Comparison of ENCODE assay signal across 9 mouse cellular contexts in genomic region chr19:20393556-20394274, GRCm38 (mm10). TPM values are rescaled to one million over a fixed set of nuclear protein-coding genes. Genes with fewer than 3 reads are reported as not detected.
DNase-seq lines count a peak whose midpoint lies in the region; ATAC-seq and TF ChIP-seq lines count a peak whose summit lies in the region.
"Had no signal": no experiment of that assay in that cellular context is flagged by ENCODE, and none has a peak within 500 bp of the region (broad histone marks: within the 10 kb centered on the region; RNA-seq: fewer than 3 reads in every experiment).

No protein-coding gene starts in this region.

- no peak; the same call in 1 of the 2 replicates for TF ChIP-seq EP300 in CH12.LX (IDR thresholded peaks at IDR 0.05; ENCODE audit: low read length)

- H3K9me3 ChIP-seq in intestine, embryonic 15.5 days, result no peaks in the 10 kb centered on the region
- H3K9me3 ChIP-seq in intestine, postnatal 0 days (ENCODE audit: control insufficient read depth), result no peaks in the 10 kb centered on the region
- H3K9me3 ChIP-seq in CH12.LX (replicated peaks; ENCODE audit: low read length), result no peaks in the 10 kb centered on the region
- H3K9me3 ChIP-seq in forebrain, embryonic 16.5 days (ENCODE audit: control insufficient read depth, low read length), result no peaks in the 10 kb centered on the region
- H3K9me3 ChIP-seq in midbrain, postnatal 0 days (ENCODE audit: low read length), result no peaks in the 10 kb centered on the region
- H3K9me3 ChIP-seq in midbrain, embryonic 13.5 days, result 0 out of 2 replicates have a peak, but pooled peaks cover 3% of the 10 kb centered on the region

- 62% methylated on average over 6 of the region's 6 CpGs for WGBS in intestine, embryonic 15.5 days
- 67% methylated on average over 6 of the region's 6 CpGs for WGBS in intestine, postnatal 0 days
- 90% methylated on average over 6 of the region's 6 CpGs for WGBS in forebrain, embryonic 16.5 days
- WGBS in midbrain, postnatal 0 days, result 83% methylated on average over 6 of the region's 6 CpGs
- 90% methylated on average over 6 of the region's 6 CpGs for WGBS in midbrain, embryonic 13.5 days

- no peaks in the 10 kb centered on the region for H3K36me3 ChIP-seq in intestine, embryonic 15.5 days
- no peaks in the 10 kb centered on the region for H3K36me3 ChIP-seq in intestine, postnatal 0 days (ENCODE audit: control insufficient read depth, insufficient read depth)
- no peaks in the 10 kb centered on the region for H3K36me3 ChIP-seq in CH12.LX (replicated peaks in 1 of 2; ENCODE audit: control insufficient read depth in 1 of 2, insufficient read depth in 1 of 2, low read length in 1 of 2)
- no peaks in the 10 kb centered on the region for H3K36me3 ChIP-seq in forebrain, embryonic 16.5 days (ENCODE audit: control insufficient read depth, insufficient read depth)
- H3K36me3 ChIP-seq in midbrain, postnatal 0 days (ENCODE audit: insufficient read depth, low read length), result no peaks in the 10 kb centered on the region
- no peaks in the 10 kb centered on the region for H3K36me3 ChIP-seq in midbrain, embryonic 13.5 days

- no peaks in the 10 kb centered on the region for H3K79me2 ChIP-seq in CH12.LX (replicated peaks; ENCODE audit: control insufficient read depth, extremely low read depth, insufficient read depth, poor library complexity, severe bottlenecking)

- H3K4me3 ChIP-seq in intestine, embryonic 15.5 days (replicated peaks), result no peak overlapping the region
- no peak overlapping the region for H3K4me3 ChIP-seq in intestine, postnatal 0 days (ENCODE audit: low read depth, low read length)
- H3K4me3 ChIP-seq in CH12.LX (replicated peaks in 1 of 3; ENCODE audit: low read depth in 2 of 3, low read length in 2 of 3, poor library complexity in 1 of 3), result no peak overlapping the region
- H3K4me3 ChIP-seq in forebrain, embryonic 16.5 days (replicated peaks; ENCODE audit: low read length), result no peak overlapping the region
- H3K4me3 ChIP-seq in midbrain, postnatal 0 days (ENCODE audit: low read depth, low read length), result no peak overlapping the region
- no peak overlapping the region for H3K4me3 ChIP-seq in midbrain, embryonic 13.5 days (replicated peaks)

- H3K4me2 ChIP-seq in intestine, embryonic 15.5 days (replicated peaks), result no peak overlapping the region
- H3K4me2 ChIP-seq in intestine, postnatal 0 days (replicated peaks; ENCODE audit: low read depth), result no peak overlapping the region
- H3K4me2 ChIP-seq in CH12.LX (ENCODE audit: insufficient read depth, low read depth, poor library complexity, severe bottlenecking), result no peak overlapping the region
- no peak overlapping the region for H3K4me2 ChIP-seq in forebrain, embryonic 16.5 days (ENCODE audit: low read length)
- no peak overlapping the region for H3K4me2 ChIP-seq in midbrain, postnatal 0 days (ENCODE audit: low read depth, low read length, poor library complexity, severe bottlenecking)
- H3K4me2 ChIP-seq in midbrain, embryonic 13.5 days (replicated peaks), result no peak overlapping the region

- H3K27ac ChIP-seq in intestine, embryonic 15.5 days, result no peak overlapping the region
- no peak overlapping the region; the same call in 1 of the 2 replicates for H3K27ac ChIP-seq in intestine, postnatal 0 days (ENCODE audit: low read depth, low read length)
- H3K27ac ChIP-seq in CH12.LX (ENCODE audit: insufficient read depth, low read depth), result no peak overlapping the region
- no peak overlapping the region for H3K27ac ChIP-seq in forebrain, embryonic 16.5 days (ENCODE audit: low read length)
- no peak overlapping the region for H3K27ac ChIP-seq in midbrain, postnatal 0 days (ENCODE audit: low read depth, low read length)
- no peak overlapping the region for H3K27ac ChIP-seq in midbrain, embryonic 13.5 days

- peak; percentile 38 for DNase-seq in CH12.LX (ENCODE audit: extremely low read depth)
- DNase-seq in c-Kit-positive CD71-negative TER-119-negative erythroid progenitor cells, embryonic 14.5 days (ENCODE audit: low read depth), result peak; percentile 41
- peak; percentile 65 for DNase-seq in lung, postnatal 36 days
- no peak for DNase-seq in midbrain, postnatal 0 days (ENCODE audit: low spot score)
- DNase-seq: kidney, adult 11 months had no signal

- no peak for TF ChIP-seq RAD21 in CH12.LX (IDR thresholded peaks at IDR 0.05; ENCODE audit: low read depth, low read length)

- H3K27me3 ChIP-seq in intestine, embryonic 15.5 days (replicated peaks), result no peaks in the 10 kb centered on the region
- H3K27me3 ChIP-seq in intestine, postnatal 0 days (replicated peaks; ENCODE audit: control insufficient read depth, insufficient read depth, low read length), result no peaks in the 10 kb centered on the region
- no peaks in the 10 kb centered on the region for H3K27me3 ChIP-seq in CH12.LX (replicated peaks)
- H3K27me3 ChIP-seq in forebrain, embryonic 16.5 days (replicated peaks; ENCODE audit: control insufficient read depth, insufficient read depth, low read length), result no peaks in the 10 kb centered on the region
- no peaks in the 10 kb centered on the region for H3K27me3 ChIP-seq in midbrain, postnatal 0 days (ENCODE audit: insufficient read depth, low read length)
- H3K27me3 ChIP-seq in midbrain, embryonic 13.5 days, result no peaks in the 10 kb centered on the region

- no peak for TF ChIP-seq POLR2A in CH12.LX (IDR thresholded peaks at IDR 0.05; ENCODE audit: low read depth, low read length)

- H3K4me1 ChIP-seq in intestine, embryonic 15.5 days (replicated peaks), result no peaks in the 10 kb centered on the region
- no peaks in the 10 kb centered on the region for H3K4me1 ChIP-seq in intestine, postnatal 0 days (replicated peaks; ENCODE audit: control insufficient read depth, insufficient read depth, low read length)
- H3K4me1 ChIP-seq in CH12.LX (ENCODE audit: control insufficient read depth in 1 of 2, insufficient read depth in 2 of 2), result peaks cover 0 to 21% of the 10 kb centered on the region in 2 experiments; a peak in 2 of 4 replicates
- H3K4me1 ChIP-seq in forebrain, embryonic 16.5 days (replicated peaks; ENCODE audit: control insufficient read depth, insufficient read depth, low read length), result no peaks in the 10 kb centered on the region
- no peaks in the 10 kb centered on the region for H3K4me1 ChIP-seq in midbrain, postnatal 0 days (ENCODE audit: insufficient read depth, low read length)
- H3K4me1 ChIP-seq in midbrain, embryonic 13.5 days (replicated peaks), result no peaks in the 10 kb centered on the region

- dilution Hi-C loops in CH12.LX (cut with MboI; ENCODE audit: extremely low pct_ligation_motif_present, extremely low pct_unique_long_range_greater_than_20kb, low sequenced_read_pairs), result no loop called here

- in situ Hi-C loops in CH12.LX (cut with MboI; ENCODE audit: low pct_ligation_motif_present, low pct_unique_long_range_greater_than_20kb, low sequenced_read_pairs), result no loop called here

- TF ChIP-seq CTCF in intestine, postnatal 0 days (IDR thresholded peaks at IDR 0.05; ENCODE audit: low read depth), result no peak
- no peak for TF ChIP-seq CTCF in CH12.LX (conservative IDR thresholded peaks at IDR 0.05 in 1 of 2, IDR thresholded peaks at IDR 0.05 in 1 of 2; ENCODE audit: low read depth in 2 of 2, low read length in 2 of 2)
- TF ChIP-seq CTCF in midbrain, postnatal 0 days (IDR thresholded peaks at IDR 0.05), result no peak

- no peak overlapping the region for H3K9ac ChIP-seq in intestine, embryonic 15.5 days
- no peak overlapping the region for H3K9ac ChIP-seq in intestine, postnatal 0 days (ENCODE audit: low read depth, low read length)
- H3K9ac ChIP-seq in CH12.LX (ENCODE audit: insufficient read depth, low read depth), result no peak overlapping the region
- no peak overlapping the region for H3K9ac ChIP-seq in forebrain, embryonic 16.5 days (replicated peaks; ENCODE audit: low read depth, low read length)
- H3K9ac ChIP-seq in midbrain, postnatal 0 days (replicated peaks; ENCODE audit: low read length, poor library complexity, severe bottlenecking), result no peak overlapping the region
- H3K9ac ChIP-seq in midbrain, embryonic 13.5 days (replicated peaks), result no peak overlapping the region

- ATAC-seq in intestine, embryonic 15.5 days, result peak; percentile 62; the same call in 1 of the 2 replicates
- ATAC-seq in intestine, postnatal 0 days, result no peak
- no peak for ATAC-seq in forebrain, embryonic 16.5 days
- ATAC-seq in midbrain, postnatal 0 days (ENCODE audit: low FRiP score), result no peak
- no peak for ATAC-seq in midbrain, embryonic 13.5 days

TF ChIP-seq in CH12.LX, 34 proteins besides CTCF, POLR2A, EP300 and RAD21 (continues in another document):
- no peak for TF ChIP-seq TBP (conservative IDR thresholded peaks at IDR 0.05; ENCODE audit: low read depth, low read length)
- TF ChIP-seq ZC3H11A (IDR thresholded peaks at IDR 0.05; ENCODE audit: low read depth, low read length), result no peak
- no peak for TF ChIP-seq JUN (IDR thresholded peaks at IDR 0.05; ENCODE audit: insufficient read depth, low read depth, low read length)
- TF ChIP-seq SMC3 (IDR thresholded peaks at IDR 0.05; ENCODE audit: low read depth, low read length), result no peak
- TF ChIP-seq HCFC1 (IDR thresholded peaks at IDR 0.05; ENCODE audit: low read depth, low read length), result no peak
- TF ChIP-seq MAFK (IDR thresholded peaks at IDR 0.05; ENCODE audit: insufficient replicate concordance, low read length), result no peak
- TF ChIP-seq CHD1 (IDR thresholded peaks at IDR 0.05; ENCODE audit: low read depth, low read length), result no peak
- TF ChIP-seq UBTF (IDR thresholded peaks at IDR 0.05; ENCODE audit: low read depth, low read length), result no peak
- no peak for TF ChIP-seq MYC (IDR thresholded peaks at IDR 0.05; ENCODE audit: low read depth, low read length)
- TF ChIP-seq IRF4 (IDR thresholded peaks at IDR 0.05; ENCODE audit: low read depth, low read length), result no peak
- no peak for TF ChIP-seq ZMIZ1 (IDR thresholded peaks at IDR 0.05; ENCODE audit: low read depth, low read length)
- no peak for TF ChIP-seq MXI1 (IDR thresholded peaks at IDR 0.05; ENCODE audit: low read depth, low read length)
- TF ChIP-seq POLR2AphosphoS2 (IDR thresholded peaks at IDR 0.05; ENCODE audit: low read depth, low read length), result no peak
- no peak for TF ChIP-seq E2F4 (IDR thresholded peaks at IDR 0.05; ENCODE audit: insufficient replicate concordance, low read depth, low read length)
- TF ChIP-seq MAZ (IDR thresholded peaks at IDR 0.05; ENCODE audit: low read depth, low read length), result no peak

RNA-seq across cellular contexts. Expression of gene Anxa1, which starts 3.0 kb away (rescaled TPM):
- polyA plus RNA-seq in intestine, embryonic 15.5 days (2015; fragmentation: Nextera tagmentation; extraction: Ambion mirVana), result 51.5 and 61.8 TPM in 2 replicates
- polyA plus RNA-seq in intestine, postnatal 0 days (2015; fragmentation: Nextera tagmentation; extraction: Ambion mirVana), result 46.5 and 48.9 TPM in 2 replicates
- total RNA-seq in CH12.LX (2012; rRNA removed), result 3.9 and 4.4 TPM in 2 replicates
- 24.7 and 24.9 TPM in 2 replicates for total RNA-seq in CH12.LX (2014; rRNA removed)
- 13.2 and 13.4 TPM in 2 replicates for polyA plus RNA-seq in CH12.LX (2012; ENCODE audit: insufficient read length, low read depth)
- 5.8 and 9.2 TPM in 2 replicates for polyA plus RNA-seq in forebrain, embryonic 16.5 days (2015; fragmentation: Nextera tagmentation; extraction: Ambion mirVana)
- 8.8 and 9.7 TPM in 2 replicates for total RNA-seq in midbrain, postnatal 0 days (2014; rRNA removed)
- polyA plus RNA-seq in midbrain, postnatal 0 days (2015; fragmentation: Nextera tagmentation; extraction: Ambion mirVana), result 18.6 and 18.9 TPM in 2 replicates
- 3.0 and 5.6 TPM in 2 replicates for polyA plus RNA-seq in midbrain, embryonic 13.5 days (2015; fragmentation: Nextera tagmentation; extraction: Ambion mirVana)
